Mouse (Mus musculus) granulocyte monocyte progenitor cell, adult 5-6 weeks (primary cell): Measurements from ENCODE around the gene Slc4a4. TPM values are rescaled to one million over a fixed set of nuclear protein-coding genes. Genes with fewer than 3 reads are reported as not detected.
A peak's percentile ranks its signal among the peaks of the same experiment; 100 is the strongest.

ENCODE experiments used
- ATAC-seq: replicated peaks from 2 replicates; pipeline ENCODE4 v1.8.0; 2016; ENCODE audit warnings: mild to moderate bottlenecking, moderate TSS enrichment, inconsistent platforms; ENCODE audit not compliant: poor library complexity, severe bottlenecking
- total RNA-seq, 2 experiments: library from RNA; stranded (forward) in 1 of 2; stranded (reverse) in 1 of 2; fragments of 200-712, 200-1000 nt in 1 of 2; fragments of >200 nt in 1 of 2; fragmentation: Nextera tagmentation in 1 of 2; gene quantifications; 2 replicates each; pipeline ENCODE4 v1.2.3; 2014 to 2017

Slc4a4 gene
- total RNA-seq, 2 experiments from 2014 or later = not detected

GRCm38 (mm10) chr5:88957735-88958134, 71.1 kb downstream of the Slc4a4 start:
- no peak for ATAC-seq

GRCm38 (mm10) chr5:88958966-88959365, 72.3 kb downstream of the Slc4a4 start:
- no peak for ATAC-seq

GRCm38 (mm10) chr5:88959412-88959811, 72.8 kb downstream of the Slc4a4 start:
- no peak for ATAC-seq

DNA sequence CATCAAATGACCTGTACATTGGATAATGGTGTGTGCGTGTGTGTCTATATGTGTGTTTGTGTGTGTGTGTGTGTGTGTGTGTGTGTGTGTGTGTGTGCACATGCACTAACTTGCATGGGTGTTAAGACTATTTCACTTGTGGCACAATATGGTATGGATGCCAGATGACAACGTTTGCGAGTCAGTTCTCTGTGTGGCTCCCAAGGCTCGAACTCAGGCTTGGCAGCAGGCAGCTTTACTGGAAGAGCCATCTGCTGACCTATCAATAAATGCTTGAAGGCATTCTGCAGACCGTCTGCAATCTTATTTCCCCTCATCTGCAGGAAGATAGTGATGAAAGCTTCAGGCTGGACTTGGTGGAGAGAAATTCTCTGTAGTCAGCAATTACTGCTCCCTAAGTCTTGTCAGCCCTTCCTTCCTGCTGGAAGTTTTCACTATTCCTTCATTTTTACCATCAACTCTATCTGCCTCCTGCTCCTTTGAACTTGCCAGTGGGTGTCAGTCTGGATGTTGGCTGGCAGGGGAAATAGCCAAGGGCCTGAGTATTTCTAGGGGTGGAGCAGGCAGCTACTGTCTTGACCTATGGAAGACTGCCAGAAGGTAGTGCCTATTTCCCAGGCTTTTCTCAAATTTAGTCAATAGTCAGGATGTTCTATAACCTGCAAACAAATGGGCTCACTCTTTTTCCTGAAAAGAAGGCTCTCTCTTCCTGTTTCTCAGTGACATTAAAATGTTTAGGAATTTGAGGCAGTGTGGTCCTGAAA, 73.9 kb downstream of the Slc4a4 start:
- ATAC-seq = no peak

DNA sequence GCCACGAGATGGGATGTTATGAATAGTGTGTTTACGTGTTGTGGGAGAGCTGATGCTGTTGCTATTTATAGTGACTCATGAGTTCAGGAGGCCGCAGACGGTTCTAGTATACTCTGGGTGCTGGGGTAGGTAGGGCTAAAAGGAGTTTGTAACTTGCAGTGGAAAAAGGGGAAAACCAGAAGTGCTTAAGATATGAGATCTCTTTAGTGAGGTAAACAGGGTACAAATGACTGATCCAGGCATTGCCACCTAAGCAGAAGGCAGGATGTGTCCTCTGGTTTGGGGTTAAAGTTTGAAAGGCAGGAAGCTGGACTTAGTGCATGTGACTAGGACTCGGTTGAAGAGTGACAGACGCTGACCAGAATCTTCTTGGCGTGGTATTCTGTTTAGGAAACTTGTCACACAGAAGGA, 74.7 kb downstream of the Slc4a4 start:
- ATAC-seq = no peak

DNA sequence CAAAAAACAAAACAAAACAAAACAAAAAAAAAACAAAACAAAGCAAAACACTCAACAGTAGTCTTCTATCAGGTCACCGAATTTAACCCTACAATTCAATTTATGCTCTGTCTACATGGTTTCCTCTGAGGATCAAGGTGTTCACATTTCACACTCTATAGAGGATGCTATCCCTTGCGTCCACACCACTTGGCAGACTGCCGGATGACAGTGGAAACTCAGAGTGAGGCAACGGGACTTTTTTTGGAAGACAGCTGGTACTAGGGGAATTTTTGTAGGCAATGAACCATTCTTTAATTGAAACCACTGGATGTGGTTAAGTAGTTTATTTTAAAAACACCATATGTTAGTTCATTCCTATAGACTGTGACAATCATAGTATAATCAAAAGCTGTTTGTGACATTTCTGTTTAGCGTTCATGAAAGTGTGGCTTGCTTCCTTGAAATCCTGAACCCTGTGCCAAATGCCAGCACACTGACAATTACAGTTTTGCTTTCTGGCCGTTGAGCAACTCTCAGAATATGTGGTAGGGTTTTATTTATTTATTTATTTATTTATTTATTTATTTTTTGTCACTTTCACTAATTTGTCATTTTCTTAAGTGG, 78.2 kb downstream of the Slc4a4 start:
- ATAC-seq = no peak

- ATAC-seq = no peak
Observed at GRCm38 (mm10) chr5:88966507-88966906, 79.9 kb downstream of the Slc4a4 start.

DNA sequence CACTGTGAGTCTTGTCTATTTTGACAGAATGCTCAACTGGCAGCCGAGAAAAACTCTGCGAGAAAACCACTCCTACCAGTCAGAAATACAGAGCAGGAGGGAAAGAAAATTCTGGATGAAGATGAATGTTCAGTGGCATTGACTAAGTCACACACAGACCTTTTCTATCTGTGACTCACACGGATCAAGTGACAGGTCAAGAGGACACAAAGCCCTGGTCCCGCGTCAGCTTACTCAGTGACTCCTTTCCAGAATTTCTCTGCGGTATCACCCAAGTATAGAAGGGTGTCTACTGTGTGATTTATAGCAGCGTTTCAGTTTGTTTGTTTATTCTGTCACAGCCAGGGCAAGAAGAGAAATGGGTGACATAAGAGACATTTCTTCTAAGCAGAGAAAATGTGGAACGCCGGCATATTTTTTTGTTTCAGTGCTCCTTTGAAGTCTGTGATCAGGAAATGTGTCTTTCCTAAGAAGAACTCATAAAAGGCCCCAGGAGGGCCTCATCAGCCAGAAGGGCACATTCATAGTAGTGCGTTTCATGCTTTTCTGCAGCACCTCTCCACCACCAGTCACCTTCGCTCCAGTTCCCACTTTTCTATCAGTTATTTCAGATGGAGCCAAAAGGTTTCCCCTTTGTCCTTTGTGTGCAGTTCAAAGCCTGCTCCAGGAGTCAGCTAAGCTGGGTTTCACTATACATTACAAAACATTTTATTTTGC, 82.5 kb downstream of the Slc4a4 start:
- no peak for ATAC-seq

DNA sequence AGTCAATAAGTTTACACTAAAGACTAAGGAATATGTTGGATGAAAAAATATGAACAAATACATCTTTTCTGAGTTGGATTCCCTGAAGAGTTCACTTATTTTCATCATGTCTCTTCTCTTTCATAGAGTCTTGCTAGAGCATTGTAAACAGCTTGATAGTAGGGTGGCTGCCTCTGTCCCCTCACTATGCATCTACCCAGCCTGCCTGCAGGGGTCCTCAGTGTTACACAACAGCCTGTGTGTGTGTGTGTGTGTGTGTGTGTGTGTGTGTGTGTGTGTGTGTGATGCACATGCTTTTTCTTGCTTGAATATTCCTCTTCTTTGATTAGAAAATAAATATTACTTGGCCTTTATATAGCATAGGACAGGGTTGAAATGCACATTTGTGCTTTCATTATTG, 84.9 kb downstream of the Slc4a4 start:
- ATAC-seq = no peak

DNA sequence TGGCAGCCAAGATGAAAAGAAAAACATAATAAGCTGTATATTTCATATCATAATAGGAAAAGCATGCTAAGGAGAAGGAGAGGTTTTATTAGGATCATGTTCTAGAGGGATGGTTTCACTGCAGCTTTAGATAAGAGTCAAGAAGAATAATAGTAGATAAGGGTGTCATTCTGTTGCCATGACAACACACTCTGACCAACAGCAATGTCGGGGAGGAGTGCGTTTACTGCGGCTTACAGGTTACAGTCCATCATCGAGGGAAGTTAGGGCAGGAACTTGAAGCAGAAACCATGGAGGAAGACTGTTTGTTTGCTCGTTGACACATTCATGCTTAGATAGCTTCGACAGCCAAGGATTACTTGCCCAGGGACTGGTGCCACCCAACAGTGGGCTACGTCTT, 85.7 kb downstream of the Slc4a4 start:
- no peak for ATAC-seq

DNA sequence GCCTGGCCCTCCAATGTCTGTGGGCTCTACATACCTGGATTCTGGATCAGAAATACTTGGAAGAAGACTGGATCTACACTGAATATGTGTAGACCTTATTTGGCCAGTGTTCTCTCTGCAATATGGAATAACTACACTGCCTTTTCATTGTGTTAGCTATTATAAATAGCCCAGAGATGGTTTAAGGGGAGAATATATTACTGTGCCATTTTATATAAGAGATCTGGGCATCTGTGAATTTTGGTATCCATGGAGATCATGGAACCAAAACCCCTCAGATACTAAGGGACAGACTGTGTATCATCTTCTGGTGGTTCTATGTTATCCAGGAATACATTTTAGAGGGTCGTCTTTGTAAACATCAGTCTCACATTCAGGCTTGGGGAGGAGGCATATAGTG, 86.5 kb downstream of the Slc4a4 start:
- no peak for ATAC-seq

DNA sequence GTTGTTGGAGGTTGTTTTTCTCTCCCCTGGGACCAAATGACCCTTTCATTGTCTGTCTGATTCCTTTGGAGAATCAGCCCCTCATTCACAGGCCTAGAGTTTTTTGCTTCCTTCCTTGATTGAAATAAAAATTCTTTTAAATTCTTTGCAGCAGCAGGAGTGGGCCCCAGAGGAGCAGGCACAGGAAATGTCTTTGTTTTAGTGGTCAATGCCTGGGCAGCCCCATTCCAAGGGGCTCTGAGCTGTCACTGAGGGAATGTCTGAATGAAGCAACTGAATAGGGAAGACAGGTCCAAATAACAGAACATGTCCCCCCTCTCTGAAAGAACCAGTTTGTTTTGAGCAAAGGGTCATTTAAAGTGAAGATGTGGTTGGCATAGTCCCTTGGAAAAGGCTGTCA, 89.1 kb downstream of the Slc4a4 start:
- no peak for ATAC-seq

DNA sequence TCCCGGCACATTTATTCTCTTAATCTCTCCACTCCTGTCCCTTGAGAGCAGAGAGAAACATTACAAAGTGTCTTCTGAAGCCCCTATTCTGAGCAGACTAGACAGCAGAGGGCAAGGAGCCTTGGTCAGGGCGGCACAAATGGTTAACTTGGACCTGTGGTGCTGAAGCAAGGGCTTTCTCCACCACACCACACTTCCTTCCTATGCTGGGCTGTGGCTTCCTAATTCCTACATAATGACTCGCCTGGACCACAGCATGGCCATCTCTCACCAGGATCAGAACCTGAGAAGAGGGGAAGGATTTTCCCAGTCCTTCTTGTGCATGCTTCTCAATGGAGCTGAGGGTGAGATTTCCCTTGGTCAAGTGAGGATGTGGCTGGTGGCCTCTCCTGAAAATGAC, 89.8 kb downstream of the Slc4a4 start:
- ATAC-seq = peak; percentile 71

DNA sequence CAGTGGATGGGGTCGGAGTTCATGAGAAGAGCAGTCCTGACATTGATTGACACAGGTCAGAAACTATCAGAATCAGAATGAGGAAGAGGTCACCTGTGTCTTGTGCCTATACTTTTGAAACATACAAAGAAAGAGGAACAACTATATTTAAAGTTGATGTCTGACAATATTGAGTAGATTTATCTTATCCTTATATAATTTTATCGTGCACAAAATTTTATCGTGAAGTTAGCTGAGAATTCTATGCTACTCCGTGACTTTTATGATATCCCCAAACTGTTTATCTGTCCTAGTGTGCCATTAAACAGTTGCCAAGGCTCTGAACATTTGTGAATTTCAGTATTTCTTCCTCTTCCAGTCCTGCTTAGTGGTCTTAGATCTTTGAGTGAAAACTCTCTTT, 94.1 kb downstream of the Slc4a4 start:
- ATAC-seq = no peak

DNA sequence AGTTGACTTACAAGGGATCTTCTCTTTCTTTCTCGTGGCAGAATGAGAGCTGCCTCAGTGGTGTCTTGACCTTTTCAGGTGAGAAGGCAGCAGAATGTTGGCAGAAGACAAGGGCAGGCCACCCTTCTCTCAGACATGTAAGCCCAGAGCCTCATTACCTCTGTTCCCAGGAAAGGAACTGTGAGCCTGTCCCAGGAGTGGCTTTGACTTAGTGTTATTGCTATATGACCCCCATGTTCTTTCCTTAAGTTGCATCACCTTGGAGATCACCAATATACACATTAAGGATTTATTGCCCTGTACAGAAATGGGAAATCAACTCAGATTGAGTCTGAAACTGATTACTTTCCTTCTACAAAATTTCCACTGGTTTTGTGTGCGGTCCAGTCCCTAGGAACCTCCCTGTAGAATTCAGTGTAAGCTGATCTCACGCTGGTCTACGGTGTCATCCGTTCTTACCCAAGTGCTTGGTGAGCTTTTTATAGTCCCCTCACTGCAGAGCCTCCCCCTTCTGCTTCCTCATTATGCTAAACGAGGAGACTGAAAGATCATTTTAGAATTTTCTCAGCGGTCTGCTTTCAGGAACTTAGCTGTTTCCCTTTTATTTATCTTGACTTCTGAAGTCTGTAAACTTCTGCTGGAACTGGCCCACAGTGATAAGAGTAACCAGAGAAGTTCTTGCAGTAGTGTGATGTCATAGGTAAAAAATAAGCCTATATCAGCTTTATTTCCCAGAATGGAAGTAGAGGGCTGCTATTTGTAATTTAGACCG, 94.8 kb downstream of the Slc4a4 start:
- ATAC-seq = peak; percentile 96

DNA sequence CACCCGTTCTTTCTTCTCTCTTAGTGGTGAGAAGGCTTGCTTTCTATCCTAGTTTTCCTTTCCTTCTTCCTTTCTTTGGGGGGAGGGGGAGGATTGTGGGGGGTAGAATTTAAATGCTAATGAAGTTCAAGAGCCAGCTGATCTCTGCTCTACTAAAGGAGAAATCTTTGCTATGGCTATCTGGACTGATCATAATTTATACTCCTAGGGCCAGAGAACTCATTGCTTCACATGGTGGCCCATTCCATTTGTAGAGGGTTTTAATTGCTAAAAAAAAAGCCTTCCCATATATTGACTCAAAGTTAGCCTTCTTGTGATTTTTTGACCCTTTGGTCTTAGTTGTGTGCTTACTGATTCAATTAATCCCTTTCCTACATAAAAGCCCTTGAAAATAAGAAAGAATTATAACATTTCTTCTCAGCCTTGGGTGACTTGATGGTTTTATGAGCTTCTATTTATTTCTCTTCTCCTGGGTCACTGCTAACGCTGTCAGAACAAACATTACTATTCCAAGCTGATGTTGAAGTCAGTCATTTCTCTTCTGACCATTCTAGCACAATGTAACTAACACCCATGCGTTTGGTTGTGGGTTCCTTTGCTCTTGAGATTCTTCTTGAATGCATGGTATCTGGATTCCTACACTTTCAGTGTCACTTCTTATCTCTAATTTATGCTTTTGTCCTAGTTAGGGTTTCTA, 95.6 kb downstream of the Slc4a4 start:
- no peak for ATAC-seq

- no peak for ATAC-seq
Observed at GRCm38 (mm10) chr5:88983170-88983569, 96.6 kb downstream of the Slc4a4 start.

DNA sequence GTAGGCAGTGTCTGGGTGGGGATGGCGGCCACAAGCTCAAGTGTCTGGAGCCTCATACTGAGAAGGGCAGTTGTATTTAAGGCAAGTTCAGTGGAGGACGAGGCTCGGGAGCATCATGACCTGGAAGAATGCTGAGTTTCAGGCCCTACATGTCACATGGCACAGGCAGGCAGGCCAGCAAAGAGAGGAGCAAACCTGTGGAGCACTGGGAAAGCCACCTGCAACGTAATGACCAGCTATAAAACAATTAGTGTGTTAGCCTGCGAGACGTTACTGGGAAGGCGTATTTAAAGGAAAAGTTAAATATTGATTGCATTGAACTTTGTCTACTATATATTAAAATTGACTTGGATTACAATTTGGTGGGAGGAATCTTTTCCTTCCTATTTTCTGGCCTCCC, 97.0 kb downstream of the Slc4a4 start:
- no peak for ATAC-seq

- no peak for ATAC-seq
Observed at GRCm38 (mm10) chr5:88989018-88989417, 102.4 kb downstream of the Slc4a4 start.

- no peak for ATAC-seq
Observed at GRCm38 (mm10) chr5:88990196-88990747, 103.7 kb downstream of the Slc4a4 start.
